Mouse (Mus musculus) kidney, postnatal 10 days (tissue): ENCODE results near the gene Trap1.
"Not testable (repeated sequence)": the region's sequence is repeated elsewhere in the genome, so short reads cannot be mapped to it uniquely, and the experiment has no call there.

Source experiments
- DNase-seq: peaks from one replicate; pipeline ENCODE4 v3.0.0; 2021; ENCODE audit warnings: mixed read lengths

The Trap1 gene

DNA sequence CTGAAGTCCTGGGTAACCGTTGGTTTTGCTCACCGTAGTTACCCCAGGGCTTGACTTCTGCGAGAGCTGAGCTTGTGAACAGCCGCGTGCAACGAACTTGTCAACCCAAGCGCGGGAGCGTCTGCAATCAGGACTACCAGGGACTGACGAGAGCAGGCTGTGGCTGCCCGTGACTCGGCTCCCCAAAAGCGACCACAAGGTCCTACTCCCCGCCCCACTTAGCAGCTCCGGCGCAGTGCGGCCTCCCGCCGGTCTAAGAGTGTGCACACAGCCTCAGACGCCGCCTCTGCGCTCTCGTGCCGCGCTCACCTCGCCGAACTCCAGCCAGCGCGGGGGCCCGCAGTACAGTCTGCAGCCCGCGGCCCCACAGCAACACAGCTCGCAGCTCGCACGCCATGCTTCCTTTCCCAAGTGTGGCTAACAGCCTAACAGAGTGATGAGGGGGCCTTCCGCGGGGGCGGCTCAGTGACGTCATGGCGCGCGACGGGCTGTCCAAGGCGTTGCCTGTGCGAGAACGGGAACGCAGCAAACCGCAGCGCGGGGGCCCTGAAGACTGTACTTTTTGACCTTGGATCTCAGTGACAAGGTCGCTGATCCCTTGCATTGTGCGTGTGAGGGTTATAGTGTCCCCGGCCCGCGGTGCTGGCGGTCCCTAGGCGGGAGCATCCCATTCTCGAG is at the start of gene Trap1:
Trap1 (minus strand) TSS at position 444 of the 678 bp plus-strand sequence.
- DNase-seq, result peak; percentile 95

GRCm38 (mm10) chr16:4117072-4117471 is 39.4 kb upstream of the Trap1 start:
- peak; percentile 13 for DNase-seq

DNA sequence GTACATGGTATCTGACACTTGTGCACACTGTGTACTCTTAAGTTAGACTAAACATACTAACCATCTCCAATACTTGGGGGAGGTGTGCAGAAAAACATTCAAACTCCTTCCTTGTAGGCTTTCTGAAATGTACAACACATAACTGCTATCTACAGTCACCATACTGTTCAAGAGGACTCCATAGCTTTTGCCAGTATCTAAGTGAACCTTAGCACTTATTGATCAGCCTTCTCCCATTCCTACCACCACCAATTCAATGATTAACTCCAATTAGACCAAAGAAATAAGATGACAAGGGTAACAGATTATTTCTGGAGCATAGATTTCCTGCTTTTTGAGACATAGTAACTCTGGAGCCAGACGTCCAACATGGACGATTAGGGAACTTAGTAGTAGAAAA is 22.7 kb upstream of the Trap1 start:
- no peak for DNase-seq

- DNase-seq, result no peak
Measured at GRCm38 (mm10) chr16:4097521-4097920, 19.9 kb upstream of the Trap1 start.

DNA sequence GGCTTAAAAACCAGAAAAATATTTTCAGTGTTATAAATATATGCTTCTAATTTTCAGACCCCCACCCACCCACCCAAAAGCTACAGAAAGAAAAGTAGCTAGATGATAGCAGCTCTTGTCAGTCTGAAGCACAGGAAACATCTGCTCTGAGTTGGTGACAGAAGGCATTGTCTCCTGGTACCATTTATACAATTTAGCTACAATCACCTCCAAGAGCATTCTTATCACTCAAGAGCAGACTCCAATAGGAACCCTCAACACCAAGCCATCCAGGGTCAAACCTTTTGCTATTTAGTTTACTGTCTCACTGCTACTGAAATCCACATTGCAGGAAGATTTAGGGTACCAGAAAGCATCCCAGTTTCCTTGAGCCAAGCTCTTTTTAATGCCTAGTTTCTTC is 19.3 kb upstream of the Trap1 start:
- DNase-seq, result no peak

DNA sequence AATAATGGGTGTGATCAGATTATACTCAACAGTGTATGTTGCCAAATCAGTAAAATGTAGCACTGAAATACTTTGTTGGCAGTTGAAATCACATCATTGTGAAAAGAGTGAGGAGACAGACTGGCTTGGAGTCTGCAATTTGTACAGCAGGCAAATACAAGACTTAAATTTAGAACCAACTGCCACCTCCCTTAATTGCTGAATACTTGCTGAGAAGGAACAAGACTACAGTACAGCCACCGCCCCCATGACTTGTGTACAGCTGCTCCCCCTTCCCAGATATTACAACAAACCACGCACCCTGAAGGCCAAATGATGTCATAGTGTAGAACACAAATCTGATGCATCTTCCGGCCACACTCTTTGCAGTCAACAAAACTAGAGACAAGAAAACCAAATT is 18.5 kb upstream of the Trap1 start:
- DNase-seq, result no peak

DNA sequence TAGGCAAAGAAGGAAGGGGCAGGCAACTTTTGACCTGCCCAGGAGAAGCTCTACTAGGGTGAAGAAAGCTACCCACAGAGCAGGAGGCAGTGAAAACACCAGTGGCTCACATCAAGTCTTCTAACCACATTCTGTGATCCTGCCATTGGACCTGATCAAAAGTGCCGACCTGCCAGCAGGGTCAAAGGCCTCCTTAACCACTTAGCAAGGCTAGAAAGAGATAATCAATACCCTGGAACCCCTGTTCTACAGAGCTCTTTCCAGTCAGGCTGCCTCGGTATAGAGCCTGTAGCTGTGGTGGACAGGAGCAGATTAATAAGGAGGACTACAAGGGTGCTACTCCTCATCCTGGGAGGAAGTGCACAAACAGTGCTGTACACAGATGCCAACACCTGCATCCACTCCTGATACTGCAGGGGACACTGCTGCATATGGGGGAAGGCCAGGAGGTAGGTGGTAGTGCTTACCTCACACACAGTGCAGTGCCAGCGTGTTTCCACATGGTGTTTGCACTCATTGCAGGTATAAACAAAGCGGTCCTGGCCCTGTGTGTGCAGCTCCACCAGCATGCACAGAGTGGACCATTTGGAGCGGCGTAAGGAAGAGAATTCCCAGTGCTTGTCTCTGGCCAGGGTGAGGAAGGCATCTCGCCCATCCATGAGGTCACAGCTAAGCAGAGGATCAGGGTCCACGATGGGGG is 9.7 kb upstream of the Trap1 start:
- no peak for DNase-seq

- DNase-seq, result no peak
Measured at GRCm38 (mm10) chr16:4085851-4086387, 8.3 kb upstream of the Trap1 start.

- no peak for DNase-seq
Measured at GRCm38 (mm10) chr16:4085051-4085450, 7.4 kb upstream of the Trap1 start.

GRCm38 (mm10) chr16:4080419-4080818 is 2.8 kb upstream of the Trap1 start:
- not testable (repeated sequence) for DNase-seq

DNA sequence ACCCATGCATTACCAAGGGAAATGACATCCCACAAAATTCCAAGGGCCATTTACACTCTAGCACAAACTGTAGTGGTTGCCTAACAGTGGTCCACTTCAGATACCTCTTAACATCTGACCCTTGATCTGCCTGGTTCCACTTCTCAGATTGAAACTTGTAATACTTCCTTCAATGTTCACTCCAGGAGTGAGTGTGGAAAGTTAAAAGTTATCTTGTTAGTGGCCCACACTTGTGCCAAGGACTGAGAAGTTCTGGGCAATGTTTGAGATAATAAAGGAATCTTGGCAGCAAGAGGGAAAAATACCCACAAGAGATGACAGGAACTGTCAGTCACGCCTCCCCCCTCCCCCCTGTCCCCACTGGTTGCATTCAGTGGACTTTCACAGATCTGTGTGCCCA is 2.0 kb upstream of the Trap1 start:
- DNase-seq, result no peak

DNA sequence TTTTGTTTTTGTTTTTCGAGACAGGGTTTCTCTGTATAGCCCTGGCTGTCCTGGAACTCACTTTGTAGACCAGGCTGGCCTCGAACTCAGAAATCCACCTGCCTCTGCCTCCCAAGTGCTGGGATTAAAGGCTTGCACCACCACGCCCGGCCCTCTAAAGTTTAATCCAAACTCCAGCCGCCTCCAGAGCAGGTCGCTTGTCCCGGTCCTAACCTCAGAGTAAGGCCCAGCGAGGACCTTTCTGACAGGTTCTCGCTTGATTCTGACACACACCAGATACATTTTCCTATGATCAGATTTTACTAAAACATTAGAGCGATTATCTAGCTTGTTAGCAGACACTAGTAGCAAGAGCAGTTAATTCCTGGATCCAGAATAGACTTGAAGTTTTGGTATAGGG is 675 bp upstream of the Trap1 start:
- DNase-seq, result peak; percentile 25

DNA sequence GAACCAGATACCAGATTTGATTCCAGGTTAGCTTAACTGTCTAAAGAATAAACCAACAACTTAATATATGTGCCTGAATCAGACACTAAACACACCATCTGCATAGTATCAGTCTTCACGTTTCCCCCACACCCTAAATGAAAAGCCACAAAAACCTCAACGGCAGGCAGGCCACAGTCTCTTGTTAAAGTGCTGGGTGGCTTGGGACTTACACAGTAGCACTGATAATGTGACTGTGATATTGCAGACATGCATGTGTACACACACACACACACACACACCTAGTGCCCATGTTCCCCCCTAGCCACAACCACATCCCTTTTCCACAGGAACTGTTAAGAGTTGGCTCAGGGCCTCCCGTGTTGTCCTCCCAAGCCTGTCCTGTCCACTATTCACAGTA is 2.8 kb downstream of the Trap1 start:
- DNase-seq, result no peak

DNA sequence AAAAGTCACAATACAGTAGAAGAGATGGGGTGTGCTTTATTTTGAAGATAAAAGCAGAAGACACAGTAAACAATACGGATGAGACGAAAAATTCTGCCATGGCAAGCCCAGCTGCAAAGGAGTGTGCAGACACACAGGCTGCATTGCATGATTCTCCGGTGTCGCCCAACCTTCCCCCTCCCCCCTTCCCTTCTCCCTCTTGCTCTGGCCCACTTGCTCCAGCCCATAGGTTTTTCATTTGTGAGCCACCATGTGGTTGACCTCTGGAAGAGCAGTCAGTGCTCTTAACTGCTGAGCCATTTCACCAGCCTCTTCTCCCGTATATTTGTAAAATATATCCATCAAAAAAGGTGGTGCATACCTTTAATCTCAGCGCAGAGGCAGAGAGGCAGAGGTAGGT is 3.3 kb downstream of the Trap1 start:
- DNase-seq, result no peak

DNA sequence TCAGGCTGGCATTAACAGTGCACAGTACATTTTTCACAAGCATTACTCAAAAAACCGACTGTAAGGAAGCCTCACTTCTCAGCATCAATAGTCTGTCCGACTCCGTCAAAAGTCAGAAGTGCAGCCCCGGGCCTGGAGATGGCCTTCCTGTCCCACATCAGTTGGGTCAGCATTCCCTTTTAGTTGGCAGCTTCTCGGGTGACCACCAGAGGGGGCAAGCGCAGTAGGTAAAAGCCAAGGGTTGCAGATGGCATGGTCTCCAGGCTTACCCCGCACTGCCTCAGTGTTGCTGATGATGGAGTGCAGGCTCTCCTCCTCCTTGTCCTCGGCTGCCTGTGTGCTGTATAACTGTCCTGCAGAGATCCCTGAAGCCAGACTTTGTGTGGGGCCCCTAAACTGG is 9.0 kb downstream of the Trap1 start:
- DNase-seq, result peak; percentile 82

- no peak for DNase-seq
Measured at GRCm38 (mm10) chr16:4064945-4065344, 12.7 kb downstream of the Trap1 start.

GRCm38 (mm10) chr16:4053811-4054210 is 23.8 kb downstream of the Trap1 start:
- no peak for DNase-seq

DNA sequence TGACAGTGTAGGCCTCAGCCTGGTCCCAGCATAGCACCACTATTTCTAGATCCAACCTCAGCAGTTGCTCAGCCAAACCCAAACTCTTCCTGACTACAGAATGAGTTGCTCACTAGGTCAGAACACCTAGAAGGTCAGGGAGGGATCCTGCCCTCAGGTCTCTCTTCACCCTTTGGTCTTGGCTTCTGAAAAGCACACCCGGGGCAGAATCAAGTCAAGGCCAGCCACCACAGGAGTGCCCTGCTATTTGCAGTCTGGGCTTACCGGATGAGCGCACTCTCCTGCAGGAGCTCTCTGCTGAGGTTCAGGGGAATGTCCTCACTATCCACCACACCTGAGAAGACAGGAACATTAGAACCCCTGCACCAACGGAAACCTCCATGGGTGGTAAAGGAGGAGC is 25.0 kb downstream of the Trap1 start:
- DNase-seq, result no peak

DNA sequence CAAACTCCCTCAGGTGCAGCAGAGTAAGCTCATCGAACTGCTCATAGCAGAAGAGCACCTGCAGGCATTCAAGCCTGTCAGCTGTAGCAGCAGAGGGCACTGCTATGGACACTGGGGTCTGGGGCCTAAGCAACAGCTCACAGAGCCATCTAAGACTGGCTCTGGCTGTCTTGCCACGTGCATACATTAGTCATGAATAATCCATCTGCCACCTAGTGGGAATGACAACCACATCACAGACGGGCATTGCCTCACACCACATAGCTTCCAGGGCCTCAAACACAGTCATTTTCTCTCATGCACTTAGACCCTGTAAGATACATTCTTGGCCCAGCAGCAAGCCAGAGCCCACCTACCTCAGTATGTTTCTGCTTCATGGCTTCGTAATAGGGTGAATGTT is 32.1 kb downstream of the Trap1 start:
- DNase-seq, result no peak

DNA sequence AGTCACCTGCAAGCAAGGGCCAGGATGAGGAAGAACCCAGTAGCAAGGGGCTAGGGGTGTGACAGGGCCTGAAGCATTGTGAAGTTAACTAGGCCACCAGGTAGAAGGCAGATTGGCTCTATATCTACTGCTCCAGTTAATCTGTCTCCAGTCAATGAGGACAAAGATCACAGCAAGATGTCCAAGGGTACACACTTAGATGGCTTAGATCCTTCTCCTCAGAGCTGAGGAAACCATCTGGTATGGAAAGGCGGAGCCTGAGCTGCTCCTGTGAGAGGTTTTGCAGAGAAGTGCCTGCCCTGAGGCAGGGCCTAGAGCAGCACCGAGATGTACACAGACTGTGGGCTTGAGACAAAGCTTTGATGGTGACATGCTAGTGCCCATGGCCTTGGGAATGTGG is 33.5 kb downstream of the Trap1 start:
- no peak for DNase-seq

DNA sequence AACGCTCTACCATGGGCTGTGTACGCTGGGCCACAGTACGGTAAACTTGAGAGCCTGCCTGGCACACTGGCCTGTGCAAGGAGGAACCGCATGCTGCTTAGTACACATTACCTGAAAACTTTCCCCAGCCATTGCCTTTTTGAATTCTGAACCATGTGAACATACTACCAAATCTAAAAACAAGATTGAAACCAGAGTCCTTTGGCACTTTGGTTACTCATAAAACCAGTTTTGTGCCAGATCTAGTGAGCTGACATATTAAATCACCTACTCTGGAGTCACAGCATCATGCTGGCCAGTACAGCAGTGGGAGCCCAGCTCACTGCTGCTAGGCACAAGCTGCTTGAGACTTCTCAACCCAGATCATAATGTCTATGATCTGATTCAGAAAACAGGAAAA is 36.0 kb downstream of the Trap1 start:
- no peak for DNase-seq

- DNase-seq, result no peak
Measured at GRCm38 (mm10) chr16:4040206-4040605, 37.4 kb downstream of the Trap1 start.

DNA sequence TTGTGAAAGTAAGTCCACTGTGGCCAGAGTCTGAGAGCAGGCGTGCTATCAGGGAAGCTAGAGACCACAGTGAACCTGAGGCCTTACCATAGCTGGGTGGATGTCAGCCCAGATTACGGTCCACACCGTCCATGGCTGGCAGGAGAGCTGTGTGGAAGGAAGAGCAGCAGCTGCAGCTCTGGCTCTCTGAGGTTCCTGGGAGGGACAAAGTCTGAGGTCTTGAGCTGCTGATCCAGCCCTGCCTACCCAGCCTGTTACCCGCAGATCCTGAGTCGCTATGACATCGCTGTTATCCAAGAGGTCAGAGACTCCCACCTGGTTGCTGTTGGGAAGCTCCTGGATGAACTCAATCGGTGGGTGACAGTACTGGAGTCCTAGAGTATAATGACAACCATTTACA is 39.9 kb downstream of the Trap1 start:
- DNase-seq, result no peak

DNA sequence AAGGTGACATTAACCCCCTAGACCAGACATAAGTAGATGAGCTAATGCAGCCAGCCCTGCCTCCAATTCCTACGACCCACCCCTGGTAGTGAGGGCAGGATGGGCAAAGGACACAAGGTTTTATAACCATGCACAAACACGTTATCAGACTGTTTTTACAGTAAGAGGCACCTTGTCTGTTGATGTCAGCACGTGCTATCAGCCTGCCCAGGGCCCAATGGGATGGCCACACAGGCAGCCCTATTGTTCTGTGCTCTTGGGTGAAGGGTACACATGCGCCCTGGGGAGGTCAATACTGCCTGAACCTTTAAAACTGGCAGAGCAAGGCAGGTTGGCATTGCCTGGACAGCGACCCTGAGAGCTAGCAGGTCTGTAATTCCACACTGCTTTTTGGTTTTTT is 40.8 kb downstream of the Trap1 start, which contains the start of gene Dnase1:
Dnase1 (plus strand) TSS at position 136 of the 400 bp plus-strand sequence.
- no peak for DNase-seq
